Mouse (Mus musculus) forebrain, embryonic 12.5 days (tissue): ENCODE data around the gene Prmt7. TPM values are rescaled to one million over a fixed set of nuclear protein-coding genes. Genes with fewer than 3 reads are reported as not detected.
"Not testable (repeated sequence)": the region's sequence is repeated elsewhere in the genome, so short reads cannot be mapped to it uniquely, and the experiment has no call there.

Experiments
- ATAC-seq: fragments of 200-750 bp; cut with Nextera tagmentation; 2 replicates; pipeline ENCODE4 v1.8.0; 2017; ENCODE audit warnings: moderate TSS enrichment; ENCODE audit not compliant: low FRiP score
- H3K27ac ChIP-seq: fragments of 300-500 bp; sonication (generic); 2 replicates; pipeline ENCODE4 v1.5.1; 2016; ENCODE audit warnings: mild to moderate bottlenecking
- H3K27me3 ChIP-seq: fragments of 300-500 bp; sonication (generic); 2 replicates; pipeline ENCODE4 v1.6.1; 2016; ENCODE audit warnings: mild to moderate bottlenecking
- H3K36me3 ChIP-seq: fragments of 300-500 bp; sonication (generic); replicated peaks from 2 replicates; pipeline ENCODE4 v1.6.1; 2016; ENCODE audit warnings: mild to moderate bottlenecking
- H3K4me1 ChIP-seq: fragments of 300-500 bp; sonication (generic); 2 replicates; pipeline ENCODE4 v1.6.1; 2016
- H3K4me2 ChIP-seq: fragments of 300-500 bp; sonication (generic); 2 replicates; pipeline ENCODE4 v1.6.1; 2016; ENCODE audit warnings: mild to moderate bottlenecking, moderate library complexity
- H3K4me3 ChIP-seq: fragments of 300-500 bp; sonication (generic); replicated peaks from 2 replicates; pipeline ENCODE4 v1.5.1; 2016; ENCODE audit warnings: mild to moderate bottlenecking
- H3K9ac ChIP-seq: fragments of 300-500 bp; sonication (generic); 2 replicates; pipeline ENCODE4 v1.6.1; 2016; ENCODE audit warnings: mild to moderate bottlenecking
- H3K9me3 ChIP-seq: fragments of 300-500 bp; sonication (generic); 2 replicates; pipeline ENCODE4 v1.6.1; 2016
- WGBS: fragments of 180-500 bp; shearing (Covaris S2); methylation state at CpG from one replicate; pipeline ENCODE4 v1.1.7; 2016; 5-methylcytosine and 5-hydroxymethylcytosine counted together
- polyA plus RNA-seq: library from polyadenylated mRNA; unstranded; fragments of >200 nt; fragmentation: Nextera tagmentation; extraction: Ambion mirVana; gene quantifications from 2 replicates; pipeline ENCODE4 v1.2.1, GENCODE M21; 2016

Prmt7 gene
- polyA plus RNA-seq, 1 experiment from 2014 or later = 58.7 TPM

- ATAC-seq = no peak
These were observed 24.3 kb upstream of the Prmt7 start for GRCm38 (mm10) chr8:106186394-106186793.

GRCm38 (mm10) chr8:106189162-106189561 is 21.6 kb upstream of the Prmt7 start:
- no peak overlapping the region for H3K4me3 ChIP-seq
- H3K9ac ChIP-seq = no peak overlapping the region
- H3K27ac ChIP-seq = no peak overlapping the region
- H3K4me2 ChIP-seq = no peak overlapping the region
- H3K4me1 ChIP-seq = no peaks in the 10 kb centered on the region
- no peaks in the 10 kb centered on the region for H3K27me3 ChIP-seq
- no peaks in the 10 kb centered on the region for H3K9me3 ChIP-seq
- H3K36me3 ChIP-seq = peaks cover 82% of the 10 kb centered on the region
- ATAC-seq = no peak
- WGBS = 97% methylated on average over 4 of the region's 4 CpGs

More at GRCm38 (mm10) chr8:106186394-106186793, 24.3 kb upstream of the Prmt7 start:
- H3K9me3 ChIP-seq = no peaks in the 10 kb centered on the region
- 96% methylated on average over 3 of the region's 3 CpGs for WGBS
- H3K4me1 ChIP-seq = no peaks in the 10 kb centered on the region
- H3K4me3 ChIP-seq = no peak overlapping the region
- no peak overlapping the region for H3K27ac ChIP-seq
- H3K9ac ChIP-seq = no peak overlapping the region
- H3K4me2 ChIP-seq = no peak overlapping the region
- H3K36me3 ChIP-seq = peaks cover 66% of the 10 kb centered on the region
- no peaks in the 10 kb centered on the region for H3K27me3 ChIP-seq

GRCm38 (mm10) chr8:106191639-106192038 is 19.1 kb upstream of the Prmt7 start:
- H3K9me3 ChIP-seq = no peaks in the 10 kb centered on the region
- no peak for ATAC-seq
- peaks cover 87% of the 10 kb centered on the region for H3K36me3 ChIP-seq
- no peak overlapping the region for H3K4me3 ChIP-seq
- H3K4me1 ChIP-seq = no peaks in the 10 kb centered on the region
- no peak overlapping the region for H3K9ac ChIP-seq
- H3K27ac ChIP-seq = no peak overlapping the region
- H3K4me2 ChIP-seq = no peak overlapping the region
- WGBS = 90% methylated on average over 5 of the region's 5 CpGs
- no peaks in the 10 kb centered on the region for H3K27me3 ChIP-seq

- WGBS = 94% methylated on average over 6 of the region's 6 CpGs
- H3K36me3 ChIP-seq = peaks cover 84% of the 10 kb centered on the region
- H3K9ac ChIP-seq = no peak overlapping the region
- no peaks in the 10 kb centered on the region for H3K4me1 ChIP-seq
- no peak for ATAC-seq
- H3K9me3 ChIP-seq = no peaks in the 10 kb centered on the region
- no peak overlapping the region for H3K4me3 ChIP-seq
- no peak overlapping the region for H3K27ac ChIP-seq
- no peak overlapping the region for H3K4me2 ChIP-seq
- no peaks in the 10 kb centered on the region for H3K27me3 ChIP-seq
These were observed 17.6 kb upstream of the Prmt7 start for GRCm38 (mm10) chr8:106193162-106193561.

- Histone ChIP-seq H3K4me2 (no peak overlapping the region), H3K9me3 (no peaks in the 10 kb centered on the region), H3K27me3 (no peaks in the 10 kb centered on the region), H3K4me1 (no peaks in the 10 kb centered on the region; the same call in 1 of the 2 replicates), H3K9ac (no peak overlapping the region), H3K36me3 (peaks cover 85% of the 10 kb centered on the region), H3K27ac (no peak overlapping the region), H3K4me3 (no peak overlapping the region)
- ATAC-seq = no peak
- WGBS = 94% methylated on average over 5 of the region's 5 CpGs
These were observed 16.7 kb upstream of the Prmt7 start for GRCm38 (mm10) chr8:106194062-106194461.

- no peaks in the 10 kb centered on the region for H3K27me3 ChIP-seq
- no peaks in the 10 kb centered on the region for H3K9me3 ChIP-seq
- WGBS = 10% methylated on average over 1 of the region's 1 CpGs
- no peak overlapping the region for H3K4me3 ChIP-seq
- no peak for ATAC-seq
- no peak overlapping the region for H3K9ac ChIP-seq
- no peak overlapping the region for H3K4me2 ChIP-seq
- no peaks in the 10 kb centered on the region; the same call in 1 of the 2 replicates for H3K4me1 ChIP-seq
- H3K36me3 ChIP-seq = peaks cover 90% of the 10 kb centered on the region
- H3K27ac ChIP-seq = no peak overlapping the region
These were observed 12.0 kb upstream of the Prmt7 start for GRCm38 (mm10) chr8:106198741-106199140.

- H3K4me2 ChIP-seq, H3K4me3 ChIP-seq, H3K9ac ChIP-seq, ATAC-seq, H3K4me1 ChIP-seq, H3K27ac ChIP-seq, H3K27me3 ChIP-seq, H3K9me3 ChIP-seq: not testable (repeated sequence)
- 86% methylated on average over 3 of the region's 3 CpGs for WGBS
- peaks cover 89% of the 10 kb centered on the region for H3K36me3 ChIP-seq
These were observed 11.1 kb upstream of the Prmt7 start for GRCm38 (mm10) chr8:106199596-106199995.

- H3K9me3 ChIP-seq = no peaks in the 10 kb centered on the region
- H3K27ac ChIP-seq = peak overlapping the region; percentile 94
- peak; percentile 60 for ATAC-seq
- H3K4me2 ChIP-seq = peak overlapping the region; percentile 79
- under 1% methylated on average over 35 of the region's 35 CpGs for WGBS
- H3K36me3 ChIP-seq = peaks cover 48% of the 10 kb centered on the region
- H3K27me3 ChIP-seq = no peaks in the 10 kb centered on the region
- peak overlapping the region; percentile 93 for H3K9ac ChIP-seq
- peak overlapping the region; percentile 86 for H3K4me3 ChIP-seq
- peaks cover 15% of the 10 kb centered on the region for H3K4me1 ChIP-seq
These were observed 553 bp upstream of the Prmt7 start for GRCm38 (mm10) chr8:106210035-106210731.

GRCm38 (mm10) chr8:106211421-106211820 is 685 bp downstream of the Prmt7 start:
- H3K27me3 ChIP-seq = no peaks in the 10 kb centered on the region
- ATAC-seq = no peak
- WGBS = 7% methylated on average over 13 of the region's 13 CpGs
- no peaks in the 10 kb centered on the region for H3K9me3 ChIP-seq
- H3K4me3 ChIP-seq = peak overlapping the region; percentile 86
- peaks cover 53% of the 10 kb centered on the region for H3K36me3 ChIP-seq
- H3K4me1 ChIP-seq = peaks cover 15% of the 10 kb centered on the region
- peak overlapping the region; percentile 93 for H3K9ac ChIP-seq
- H3K4me2 ChIP-seq = peak overlapping the region; percentile 79
- peak overlapping the region; percentile 94 for H3K27ac ChIP-seq

GRCm38 (mm10) chr8:106213959-106214358 is 3.2 kb downstream of the Prmt7 start:
- Histone ChIP-seq H3K9me3 (no peaks in the 10 kb centered on the region), H3K4me3 (no peak overlapping the region), H3K9ac (no peak overlapping the region), H3K4me2 (no peak overlapping the region), H3K4me1 (peaks cover 15% of the 10 kb centered on the region), H3K36me3 (peaks cover 56% of the 10 kb centered on the region), H3K27me3 (no peaks in the 10 kb centered on the region), H3K27ac (no peak overlapping the region)
- WGBS = 94% methylated on average over 3 of the region's 3 CpGs
- ATAC-seq = no peak

- Histone ChIP-seq H3K4me3 (no peak overlapping the region), H3K9me3 (no peaks in the 10 kb centered on the region), H3K27me3 (no peaks in the 10 kb centered on the region), H3K4me1 (no peaks in the 10 kb centered on the region), H3K9ac (no peak overlapping the region), H3K27ac (no peak overlapping the region), H3K4me2 (no peak overlapping the region), H3K36me3 (peaks cover 76% of the 10 kb centered on the region)
- ATAC-seq = no peak
- 89% methylated on average over 3 of the region's 3 CpGs for WGBS
These were observed 8.9 kb downstream of the Prmt7 start for GRCm38 (mm10) chr8:106219620-106220019.

- Histone ChIP-seq H3K4me3 (no peak overlapping the region), H3K9me3 (no peaks in the 10 kb centered on the region), H3K9ac (no peak overlapping the region), H3K4me1 (no peaks in the 10 kb centered on the region), H3K27ac (no peak overlapping the region), H3K36me3 (peaks cover 65% of the 10 kb centered on the region), H3K4me2 (no peak overlapping the region), H3K27me3 (no peaks in the 10 kb centered on the region)
- WGBS = 47% methylated on average over 9 of the region's 9 CpGs
- ATAC-seq = no peak
These were observed 15.9 kb downstream of the Prmt7 start for GRCm38 (mm10) chr8:106226589-106226988.

GRCm38 (mm10) chr8:106231536-106231935 is 20.8 kb downstream of the Prmt7 start:
- no peaks in the 10 kb centered on the region for H3K4me1 ChIP-seq
- peaks cover 62% of the 10 kb centered on the region for H3K36me3 ChIP-seq
- H3K9ac ChIP-seq = no peak overlapping the region
- H3K27ac ChIP-seq = no peak overlapping the region
- no peaks in the 10 kb centered on the region for H3K27me3 ChIP-seq
- 92% methylated on average over 7 of the region's 7 CpGs for WGBS
- no peaks in the 10 kb centered on the region for H3K9me3 ChIP-seq
- ATAC-seq = no peak
- no peak overlapping the region for H3K4me2 ChIP-seq
- no peak overlapping the region for H3K4me3 ChIP-seq
